Mouse (Mus musculus): ENCODE data around the gene Olfr195.
"Not testable (repeated sequence)": the region's sequence is repeated elsewhere in the genome, so short reads cannot be mapped to it uniquely, and the experiment has no call there.

Olfr195 gene

GRCm38 (mm10) chr16:59146746-59147145 lies at the start of gene Olfr195:
Gene Olfr195 (plus strand): TSS chr16:59147046.
- no peak for DNase-seq

- no peak for DNase-seq
Measured at GRCm38 (mm10) chr16:59105312-59105711, 41.5 kb upstream of the Olfr195 start.

- DNase-seq: not testable (repeated sequence)
Measured at GRCm38 (mm10) chr16:59108522-59108921, 38.3 kb upstream of the Olfr195 start.

GRCm38 (mm10) chr16:59111781-59112180 lies 35.1 kb upstream of the Olfr195 start, which contains the start of gene Olfr193:
Gene Olfr193 (minus strand): TSS chr16:59111881.
- DNase-seq: no peak

GRCm38 (mm10) chr16:59120969-59121368 lies 25.9 kb upstream of the Olfr195 start, which contains the start of gene Olfr194:
Gene Olfr194 (minus strand): TSS chr16:59121069.
- no peak for DNase-seq

GRCm38 (mm10) chr16:59130740-59131139 lies 16.1 kb upstream of the Olfr195 start:
- DNase-seq: no peak

- DNase-seq: no peak
Measured at GRCm38 (mm10) chr16:59141105-59141504, 5.7 kb upstream of the Olfr195 start.

- no peak for DNase-seq
Measured at GRCm38 (mm10) chr16:59151996-59152395, 5.2 kb downstream of the Olfr195 start.

- no peak for DNase-seq
Measured at GRCm38 (mm10) chr16:59170354-59170753, 23.5 kb downstream of the Olfr195 start, which contains the start of gene Olfr196. Gene Olfr196 (minus strand): TSS chr16:59170454.
